Mouse (Mus musculus): ENCODE measurements around the gene Bco1.

Gene Bco1

GRCm38 (mm10) chr8:117095647-117096046, at the start of gene Bco1:
TSS of gene Bco1 (plus strand) at chr8:117095854.
- DNase-seq (ENCODE audit: low read depth, low spot score): no peak

GRCm38 (mm10) chr8:117049444-117049843, 46.2 kb upstream of the Bco1 start:
- no peak for DNase-seq (ENCODE audit: low read depth, low spot score)

- no peak for DNase-seq (ENCODE audit: low read depth, low spot score)
Measured at GRCm38 (mm10) chr8:117050763-117051162, 44.9 kb upstream of the Bco1 start.

- DNase-seq (ENCODE audit: low read depth, low spot score): no peak
Measured at GRCm38 (mm10) chr8:117051316-117051715, 44.3 kb upstream of the Bco1 start.

- DNase-seq (ENCODE audit: low read depth, low spot score): no peak
Measured at GRCm38 (mm10) chr8:117053135-117054079, 42.2 kb upstream of the Bco1 start.

GRCm38 (mm10) chr8:117054146-117054545, 41.5 kb upstream of the Bco1 start:
- no peak for DNase-seq (ENCODE audit: low read depth, low spot score)

GRCm38 (mm10) chr8:117055097-117055496, 40.6 kb upstream of the Bco1 start:
- DNase-seq (ENCODE audit: low read depth, low spot score): no peak

- no peak for DNase-seq (ENCODE audit: low read depth, low spot score)
Measured at GRCm38 (mm10) chr8:117059021-117059420, 36.6 kb upstream of the Bco1 start.

- no peak for DNase-seq (ENCODE audit: low read depth, low spot score)
Measured at GRCm38 (mm10) chr8:117060306-117060705, 35.3 kb upstream of the Bco1 start.

GRCm38 (mm10) chr8:117061180-117061880, 34.3 kb upstream of the Bco1 start:
- DNase-seq (ENCODE audit: low read depth, low spot score): peak; percentile 51

- DNase-seq (ENCODE audit: low read depth, low spot score): no peak
Measured at GRCm38 (mm10) chr8:117066955-117067354, 28.7 kb upstream of the Bco1 start.

- no peak for DNase-seq (ENCODE audit: low read depth, low spot score)
Measured at GRCm38 (mm10) chr8:117067396-117067795, 28.3 kb upstream of the Bco1 start.

- DNase-seq (ENCODE audit: low read depth, low spot score): no peak
Measured at GRCm38 (mm10) chr8:117068294-117068693, 27.4 kb upstream of the Bco1 start.

GRCm38 (mm10) chr8:117069708-117070107, 25.9 kb upstream of the Bco1 start:
- no peak for DNase-seq (ENCODE audit: low read depth, low spot score)

- DNase-seq (ENCODE audit: low read depth, low spot score): no peak
Measured at GRCm38 (mm10) chr8:117074350-117075182, 21.1 kb upstream of the Bco1 start.

GRCm38 (mm10) chr8:117078367-117078926, 17.2 kb upstream of the Bco1 start:
- DNase-seq (ENCODE audit: low read depth, low spot score): no peak

- DNase-seq (ENCODE audit: low read depth, low spot score): no peak
Measured at GRCm38 (mm10) chr8:117079652-117080051, 16.0 kb upstream of the Bco1 start.

GRCm38 (mm10) chr8:117082399-117082872, 13.2 kb upstream of the Bco1 start, which contains the start of gene Pkd1l2:
TSS of gene Pkd1l2 (minus strand) at chr8:117082449.
- DNase-seq (ENCODE audit: low read depth, low spot score): no peak

- no peak for DNase-seq (ENCODE audit: low read depth, low spot score)
Measured at GRCm38 (mm10) chr8:117082947-117083559, 12.6 kb upstream of the Bco1 start.

- no peak for DNase-seq (ENCODE audit: low read depth, low spot score)
Measured at GRCm38 (mm10) chr8:117085521-117085920, 10.1 kb upstream of the Bco1 start.

GRCm38 (mm10) chr8:117087036-117087435, 8.6 kb upstream of the Bco1 start:
- no peak for DNase-seq (ENCODE audit: low read depth, low spot score)
